Mouse (Mus musculus) forebrain, embryonic 12.5 days (tissue): ENCODE results near the gene Rapgef5. TPM values are rescaled to one million over a fixed set of nuclear protein-coding genes. Genes with fewer than 3 reads are reported as not detected.

Source experiments
- ATAC-seq: fragments of 200-750 bp; cut with Nextera tagmentation; 2 replicates; pipeline ENCODE4 v1.8.0; 2017; ENCODE audit warnings: moderate TSS enrichment; ENCODE audit not compliant: low FRiP score
- H3K27ac ChIP-seq: fragments of 300-500 bp; sonication (generic); 2 replicates; pipeline ENCODE4 v1.5.1; 2016; ENCODE audit warnings: mild to moderate bottlenecking
- H3K27me3 ChIP-seq: fragments of 300-500 bp; sonication (generic); 2 replicates; pipeline ENCODE4 v1.6.1; 2016; ENCODE audit warnings: mild to moderate bottlenecking
- H3K36me3 ChIP-seq: fragments of 300-500 bp; sonication (generic); replicated peaks from 2 replicates; pipeline ENCODE4 v1.6.1; 2016; ENCODE audit warnings: mild to moderate bottlenecking
- H3K4me1 ChIP-seq: fragments of 300-500 bp; sonication (generic); 2 replicates; pipeline ENCODE4 v1.6.1; 2016
- H3K4me2 ChIP-seq: fragments of 300-500 bp; sonication (generic); 2 replicates; pipeline ENCODE4 v1.6.1; 2016; ENCODE audit warnings: mild to moderate bottlenecking, moderate library complexity
- H3K4me3 ChIP-seq: fragments of 300-500 bp; sonication (generic); replicated peaks from 2 replicates; pipeline ENCODE4 v1.5.1; 2016; ENCODE audit warnings: mild to moderate bottlenecking
- H3K9ac ChIP-seq: fragments of 300-500 bp; sonication (generic); 2 replicates; pipeline ENCODE4 v1.6.1; 2016; ENCODE audit warnings: mild to moderate bottlenecking
- H3K9me3 ChIP-seq: fragments of 300-500 bp; sonication (generic); 2 replicates; pipeline ENCODE4 v1.6.1; 2016
- WGBS: fragments of 180-500 bp; shearing (Covaris S2); methylation state at CpG from one replicate; pipeline ENCODE4 v1.1.7; 2016; 5-methylcytosine and 5-hydroxymethylcytosine counted together
- polyA plus RNA-seq: library from polyadenylated mRNA; unstranded; fragments of >200 nt; fragmentation: Nextera tagmentation; extraction: Ambion mirVana; gene quantifications from 2 replicates; pipeline ENCODE4 v1.2.1, GENCODE M21; 2016

The Rapgef5 gene
- polyA plus RNA-seq, 1 experiment from 2014 or later = 17.0 TPM

DNA sequence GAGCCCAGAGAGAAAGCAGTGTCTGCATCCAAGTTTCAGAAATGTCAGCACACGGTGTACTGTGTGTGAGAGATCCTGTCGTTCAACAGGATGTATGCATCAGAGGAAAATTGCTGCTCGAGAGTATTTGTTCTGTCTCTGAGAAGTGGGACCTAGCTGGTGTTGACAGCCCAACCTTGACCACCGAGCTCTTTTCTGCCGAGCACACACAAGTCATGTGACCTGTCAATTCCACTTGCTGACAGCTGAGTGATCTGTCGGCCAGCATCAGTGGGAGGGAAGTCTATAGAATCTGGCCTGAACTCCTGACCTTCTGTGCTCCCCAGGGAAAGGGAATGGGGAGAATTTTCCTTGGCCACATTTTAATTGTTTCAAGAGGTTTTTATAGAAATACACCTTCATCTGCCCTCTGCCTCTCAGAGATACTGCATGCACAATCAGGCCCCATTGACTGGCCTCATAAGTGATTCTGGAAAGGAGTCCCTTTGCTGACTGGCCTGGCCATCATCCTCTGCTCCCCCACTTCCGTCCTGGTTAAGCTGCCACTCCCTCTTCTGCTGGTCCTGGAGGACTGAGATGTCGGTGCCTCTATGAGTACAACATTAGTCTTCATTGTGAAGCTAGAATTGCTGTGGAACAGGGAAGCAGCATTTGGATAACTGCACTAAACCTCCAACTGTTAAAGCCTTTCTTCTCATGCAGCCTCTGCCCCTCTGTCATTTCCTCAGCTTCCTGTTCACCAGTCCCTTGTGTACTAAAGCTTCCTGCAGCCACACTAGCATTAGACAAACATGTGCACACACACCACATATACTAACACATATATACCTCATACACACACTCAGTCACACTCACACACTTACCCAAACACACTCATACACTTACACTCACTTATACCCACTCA is 228.6 kb downstream of the Rapgef5 start:
- H3K9ac ChIP-seq = no peak overlapping the region
- no peak overlapping the region for H3K4me2 ChIP-seq
- 0 out of 2 replicates have a peak overlapping the region, but pooled peaks have one; percentile 21 for H3K27ac ChIP-seq
- no peaks in the 10 kb centered on the region for H3K9me3 ChIP-seq
- no peak for ATAC-seq
- WGBS = 35% methylated on average over 8 of the region's 8 CpGs
- H3K4me1 ChIP-seq = peaks cover 13% of the 10 kb centered on the region; the same call in 1 of the 2 replicates
- H3K36me3 ChIP-seq = no peaks in the 10 kb centered on the region; the same call in 1 of the 2 replicates
- no peak overlapping the region for H3K4me3 ChIP-seq
- H3K27me3 ChIP-seq = peaks cover 5% of the 10 kb centered on the region; the same call in 1 of the 2 replicates

DNA sequence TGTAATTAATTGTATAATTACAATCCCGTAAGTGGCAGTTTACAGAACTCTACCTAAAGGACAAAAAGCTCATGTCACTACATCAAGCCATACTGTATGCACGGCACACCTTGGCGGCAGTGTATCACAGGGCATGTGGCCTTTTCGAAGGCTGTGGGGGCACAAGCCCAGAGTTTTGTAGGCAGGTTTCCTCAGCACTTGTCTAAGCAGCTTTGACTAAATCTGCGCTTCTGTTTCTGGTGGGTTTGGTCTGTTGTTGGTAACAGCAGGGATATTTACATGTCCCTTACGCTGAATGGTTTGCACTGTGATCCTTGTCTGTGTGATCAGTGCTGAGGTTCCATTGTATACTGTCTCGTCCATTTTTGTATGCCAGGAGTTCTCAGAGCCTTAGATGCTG is 230.3 kb downstream of the Rapgef5 start:
- Histone ChIP-seq H3K9ac (no peak overlapping the region), H3K4me2 (no peak overlapping the region), H3K36me3 (no peaks in the 10 kb centered on the region; the same call in 1 of the 2 replicates), H3K27ac (no peak overlapping the region), H3K4me1 (peaks cover 27% of the 10 kb centered on the region), H3K27me3 (peaks cover 5% of the 10 kb centered on the region; the same call in 1 of the 2 replicates), H3K9me3 (no peaks in the 10 kb centered on the region), H3K4me3 (no peak overlapping the region)
- 87% methylated on average over 7 of the region's 7 CpGs for WGBS
- no peak for ATAC-seq

DNA sequence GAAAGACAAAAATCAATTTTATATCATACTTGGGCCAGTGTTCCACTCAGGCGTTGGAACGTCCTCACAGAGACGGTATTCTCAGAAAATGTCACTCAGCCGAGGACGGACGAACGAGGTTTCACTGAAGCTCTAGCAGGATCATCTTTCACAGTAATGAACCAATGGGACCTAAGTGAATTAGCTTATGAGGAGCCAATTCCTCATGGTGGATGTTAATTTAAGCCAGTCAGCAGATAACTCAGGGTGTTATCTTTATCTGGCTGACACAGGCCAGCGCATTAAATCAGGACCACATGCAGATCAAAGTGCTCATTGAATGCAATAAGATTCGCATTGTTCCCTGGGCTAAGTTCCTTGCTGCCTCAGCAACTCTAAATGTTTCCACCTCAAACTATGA is 234.8 kb downstream of the Rapgef5 start:
- no peak overlapping the region for H3K9ac ChIP-seq
- H3K36me3 ChIP-seq = no peaks in the 10 kb centered on the region; the same call in 1 of the 2 replicates
- peaks cover 27% of the 10 kb centered on the region for H3K4me1 ChIP-seq
- peak overlapping the region; percentile 37 for H3K4me2 ChIP-seq
- ATAC-seq = peak; percentile 30
- H3K27ac ChIP-seq = peak overlapping the region; percentile 76
- H3K27me3 ChIP-seq = peaks cover 9% of the 10 kb centered on the region
- 26% methylated on average over 9 of the region's 9 CpGs for WGBS
- no peaks in the 10 kb centered on the region for H3K9me3 ChIP-seq
- H3K4me3 ChIP-seq = 0 out of 2 replicates have a peak overlapping the region, but pooled peaks have one; percentile 1

DNA sequence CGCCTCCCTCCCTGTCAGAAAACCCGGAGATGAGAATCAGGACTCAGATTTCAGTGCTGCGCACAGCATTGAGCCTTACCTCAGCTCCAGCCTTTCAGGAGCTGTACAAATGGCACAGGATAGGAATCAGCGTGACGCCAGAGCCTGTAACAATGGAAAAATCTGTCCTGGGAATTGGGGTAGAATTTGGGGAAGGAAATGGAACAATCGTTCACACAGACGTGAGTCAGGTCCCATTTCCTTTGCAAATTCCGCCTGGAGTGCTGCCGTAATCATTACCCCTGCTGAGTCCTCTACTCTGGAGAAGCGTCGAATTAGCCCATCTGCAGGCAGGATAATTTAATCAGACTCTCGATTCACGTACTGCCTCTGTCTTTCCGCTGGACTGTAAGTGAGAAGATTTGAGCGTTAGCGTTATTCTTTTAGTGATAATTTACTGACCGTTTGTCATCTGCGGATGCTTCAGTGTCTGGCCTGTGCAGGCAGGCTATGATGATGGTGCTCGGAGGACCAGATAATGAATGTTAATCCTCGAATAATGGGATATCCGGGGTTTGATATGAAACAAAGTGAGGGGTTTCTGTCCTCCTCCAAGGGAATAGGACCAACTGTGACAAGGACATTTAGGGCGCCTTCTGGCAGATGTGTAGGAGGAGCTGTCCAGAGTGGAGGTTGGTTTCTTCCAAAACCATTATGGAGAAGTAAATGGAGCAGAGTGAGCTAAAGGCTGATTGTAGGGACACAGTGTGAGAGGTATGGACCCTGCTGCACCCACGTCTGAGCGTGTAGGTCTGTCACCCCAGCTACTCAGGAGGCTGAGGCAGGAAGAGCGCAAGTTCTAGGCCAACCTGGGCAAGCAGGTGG is 235.5 kb downstream of the Rapgef5 start:
- ATAC-seq = peak; percentile 65
- H3K4me3 ChIP-seq = 0 out of 2 replicates have a peak overlapping the region, but pooled peaks have one; percentile 1
- WGBS = 19% methylated on average over 25 of the region's 25 CpGs

DNA sequence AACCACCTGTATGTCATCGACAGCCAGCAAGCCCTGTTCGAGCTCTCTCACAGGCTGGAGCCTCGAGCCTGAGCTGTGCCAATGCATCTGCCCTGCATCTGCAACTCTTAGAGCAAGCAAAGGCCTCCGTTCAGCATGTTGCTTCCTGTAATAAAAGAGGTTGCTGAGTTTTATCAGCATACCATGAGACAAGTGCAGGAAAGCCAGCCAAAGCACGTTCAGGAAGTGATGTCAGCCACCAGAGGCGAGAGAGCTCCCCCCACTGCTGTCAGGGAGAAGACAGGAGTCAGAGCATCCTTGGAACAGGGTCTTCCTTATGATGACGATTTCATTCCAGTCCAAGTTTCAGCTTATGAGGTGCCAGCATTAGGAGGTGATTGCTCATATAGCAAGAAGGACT is 239.7 kb downstream of the Rapgef5 start:
- Histone ChIP-seq H3K4me3 (no peak overlapping the region), H3K4me2 (no peak overlapping the region), H3K36me3 (no peaks in the 10 kb centered on the region; the same call in 1 of the 2 replicates), H3K9me3 (no peaks in the 10 kb centered on the region), H3K27ac (no peak overlapping the region), H3K9ac (no peak overlapping the region), H3K4me1 (peaks cover 18% of the 10 kb centered on the region), H3K27me3 (peaks cover 8% of the 10 kb centered on the region; the same call in 1 of the 2 replicates)
- 77% methylated on average over 7 of the region's 7 CpGs for WGBS
- no peak for ATAC-seq

More for the DNA sequence above, 235.5 kb downstream of the Rapgef5 start:
- Histone ChIP-seq H3K9me3 (no peaks in the 10 kb centered on the region), H3K4me2 (peak overlapping the region; percentile 37), H3K4me1 (peaks cover 27% of the 10 kb centered on the region), H3K27ac (peak overlapping the region; percentile 76), H3K9ac (no peak overlapping the region), H3K36me3 (no peaks in the 10 kb centered on the region; the same call in none of the 2 replicates), H3K27me3 (peaks cover 9% of the 10 kb centered on the region)

DNA sequence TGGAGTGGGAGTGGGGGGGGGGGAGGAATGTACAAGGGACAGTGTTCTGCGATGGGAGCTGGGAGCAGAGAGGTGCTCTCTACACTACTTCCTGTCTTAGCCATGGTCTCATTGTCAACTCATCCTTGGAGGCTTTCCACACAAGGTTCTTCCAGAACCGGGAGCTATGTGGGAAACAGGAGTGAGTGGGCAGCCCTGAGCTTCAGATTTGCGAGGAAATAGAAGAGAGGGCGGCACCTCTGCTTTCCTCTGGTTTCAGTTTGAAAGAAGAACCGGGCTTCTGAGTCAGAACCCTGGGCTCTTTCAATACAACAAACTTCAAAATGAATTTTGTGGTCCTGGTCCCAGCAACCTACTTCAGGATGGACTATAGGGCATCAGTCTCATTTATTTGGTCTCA is 244.1 kb downstream of the Rapgef5 start:
- Histone ChIP-seq H3K9ac (no peak overlapping the region), H3K27me3 (0 out of 2 replicates have a peak, but pooled peaks cover 4% of the 10 kb centered on the region), H3K4me1 (peaks cover 5% of the 10 kb centered on the region), H3K4me3 (no peak overlapping the region), H3K9me3 (no peaks in the 10 kb centered on the region), H3K4me2 (no peak overlapping the region), H3K36me3 (no peaks in the 10 kb centered on the region; the same call in 1 of the 2 replicates), H3K27ac (no peak overlapping the region)
- no peak for ATAC-seq
- 82% methylated on average over 5 of the region's 5 CpGs for WGBS

DNA sequence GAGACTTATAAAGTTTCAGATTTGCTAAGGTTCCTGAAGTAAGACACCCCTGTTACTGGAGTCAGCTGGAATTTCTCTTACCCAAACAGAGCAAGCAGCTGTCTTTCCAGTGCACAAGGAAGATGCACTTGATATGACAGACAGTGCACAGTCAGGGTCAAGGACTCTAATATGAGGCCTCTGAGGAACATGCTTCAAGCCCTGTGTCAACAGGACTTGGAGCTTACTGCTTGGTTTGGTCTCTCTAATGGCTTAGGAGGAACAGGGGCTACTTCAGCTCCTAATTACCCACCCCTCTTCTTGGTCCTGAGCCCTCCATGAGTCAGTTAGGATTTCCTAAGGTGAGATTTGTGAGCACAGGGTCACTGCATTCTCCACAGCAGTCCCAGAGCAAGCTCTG is 244.6 kb downstream of the Rapgef5 start:
- Histone ChIP-seq H3K9me3 (no peaks in the 10 kb centered on the region), H3K4me3 (no peak overlapping the region), H3K27ac (no peak overlapping the region), H3K4me2 (no peak overlapping the region), H3K36me3 (no peaks in the 10 kb centered on the region; the same call in 1 of the 2 replicates), H3K4me1 (peaks cover 5% of the 10 kb centered on the region), H3K27me3 (0 out of 2 replicates have a peak, but pooled peaks cover 4% of the 10 kb centered on the region), H3K9ac (no peak overlapping the region)
- no peak for ATAC-seq

DNA sequence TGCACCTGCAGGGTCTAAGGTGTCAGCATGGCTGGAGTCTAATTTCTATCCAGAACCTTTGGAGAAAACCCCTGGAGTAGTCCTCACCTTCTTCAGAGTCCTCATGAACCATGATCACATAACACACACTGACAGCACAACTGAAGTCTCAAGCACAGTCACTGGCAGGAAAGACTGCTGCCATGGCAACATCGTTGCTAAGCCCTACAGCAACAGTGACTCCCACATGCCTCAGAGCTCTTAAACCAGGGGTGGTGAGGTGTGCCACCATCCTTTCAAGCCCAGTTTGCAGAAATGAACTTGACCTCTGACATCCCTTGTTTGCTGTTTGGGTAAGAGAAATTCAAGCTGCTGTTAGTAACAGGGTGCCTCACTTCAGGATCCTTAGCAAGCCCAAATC is 245.4 kb downstream of the Rapgef5 start:
- ATAC-seq = no peak
- Histone ChIP-seq H3K4me2 (no peak overlapping the region), H3K9me3 (no peaks in the 10 kb centered on the region), H3K27ac (no peak overlapping the region), H3K36me3 (no peaks in the 10 kb centered on the region; the same call in 1 of the 2 replicates), H3K9ac (no peak overlapping the region), H3K27me3 (peaks cover 11% of the 10 kb centered on the region; the same call in 1 of the 2 replicates), H3K4me1 (peaks cover 5% of the 10 kb centered on the region), H3K4me3 (no peak overlapping the region)
- 55% methylated on average over 1 of the region's 1 CpGs for WGBS

DNA sequence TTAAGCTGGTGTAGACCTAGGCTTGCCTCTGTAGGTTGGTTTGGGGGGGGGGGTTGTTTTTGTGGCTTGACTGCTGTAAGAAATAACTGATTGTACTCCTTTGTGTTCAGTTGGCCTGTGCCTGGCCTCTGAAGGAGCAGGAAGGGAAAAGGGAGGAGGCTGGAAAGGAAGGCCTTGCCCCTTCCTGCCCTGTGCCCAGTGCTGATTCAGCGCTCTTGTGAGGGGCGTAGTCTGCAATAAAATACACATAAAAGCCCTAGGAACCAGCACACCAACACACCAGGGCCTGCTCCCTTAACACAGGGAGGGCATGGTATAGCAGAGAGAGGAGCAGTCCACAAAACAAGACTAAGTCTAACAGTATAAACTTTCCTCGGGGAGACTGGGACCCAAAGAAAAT is 247.0 kb downstream of the Rapgef5 start:
- Histone ChIP-seq H3K9me3 (no peaks in the 10 kb centered on the region), H3K36me3 (no peaks in the 10 kb centered on the region), H3K27ac (no peak overlapping the region), H3K4me3 (no peak overlapping the region), H3K4me1 (peaks cover 5% of the 10 kb centered on the region), H3K4me2 (no peak overlapping the region), H3K27me3 (peaks cover 11% of the 10 kb centered on the region; the same call in 1 of the 2 replicates), H3K9ac (no peak overlapping the region)
- no peak for ATAC-seq
- WGBS = 81% methylated on average over 3 of the region's 3 CpGs

DNA sequence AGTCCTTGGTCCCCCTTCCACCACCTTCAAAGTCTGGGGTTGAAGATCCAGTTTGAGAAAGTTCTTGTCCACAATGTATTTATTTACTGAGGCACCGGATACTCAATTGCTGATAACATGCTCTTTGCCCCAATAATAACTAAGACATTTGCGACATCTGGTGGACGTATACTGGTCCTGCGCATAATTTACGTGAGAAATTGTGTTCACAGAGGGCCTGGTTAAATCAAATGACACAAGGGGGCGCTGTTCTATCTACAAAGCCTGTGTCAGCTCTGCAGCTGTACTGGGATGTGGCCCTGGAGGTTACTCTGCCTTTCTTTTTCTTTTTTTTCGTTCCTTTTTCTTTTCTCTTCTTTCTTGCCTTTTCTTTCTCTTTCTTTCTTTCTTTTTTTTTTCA is 248.6 kb downstream of the Rapgef5 start:
- no peak overlapping the region for H3K27ac ChIP-seq
- 7% methylated on average over 7 of the region's 7 CpGs for WGBS
- peaks cover 10% of the 10 kb centered on the region; the same call in 1 of the 2 replicates for H3K27me3 ChIP-seq
- H3K36me3 ChIP-seq = no peaks in the 10 kb centered on the region
- ATAC-seq = peak; percentile 54
- no peak overlapping the region for H3K4me3 ChIP-seq
- H3K9me3 ChIP-seq = no peaks in the 10 kb centered on the region
- H3K9ac ChIP-seq = no peak overlapping the region
- H3K4me1 ChIP-seq = peaks cover 5% of the 10 kb centered on the region
- H3K4me2 ChIP-seq = no peak overlapping the region

DNA sequence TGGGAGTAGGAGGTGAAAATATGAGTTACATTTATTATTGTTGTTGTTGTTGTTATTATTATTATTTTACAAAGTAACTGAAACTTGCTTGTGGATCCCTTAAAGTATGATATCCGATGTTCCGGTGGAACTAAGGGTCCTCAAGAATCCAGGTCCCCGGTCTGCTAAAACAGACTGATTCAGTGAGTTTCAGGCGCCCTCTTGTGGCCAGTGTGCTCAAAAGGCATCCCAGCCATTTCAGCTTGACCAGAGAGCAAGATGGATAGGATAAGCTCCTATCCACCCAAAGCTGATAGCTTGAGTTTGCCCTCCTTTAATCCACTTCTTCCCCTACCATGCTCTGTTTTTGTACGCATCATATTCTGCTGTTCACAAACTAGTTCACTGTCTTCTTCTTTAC is 252.8 kb downstream of the Rapgef5 start:
- WGBS = 8% methylated on average over 5 of the region's 5 CpGs
- Histone ChIP-seq H3K36me3 (no peaks in the 10 kb centered on the region), H3K4me2 (no peak overlapping the region), H3K4me1 (no peaks in the 10 kb centered on the region), H3K27me3 (peaks cover 25% of the 10 kb centered on the region), H3K9ac (no peak overlapping the region), H3K27ac (no peak overlapping the region), H3K4me3 (no peak overlapping the region), H3K9me3 (no peaks in the 10 kb centered on the region)
- no peak; the same call in 1 of the 2 replicates for ATAC-seq

DNA sequence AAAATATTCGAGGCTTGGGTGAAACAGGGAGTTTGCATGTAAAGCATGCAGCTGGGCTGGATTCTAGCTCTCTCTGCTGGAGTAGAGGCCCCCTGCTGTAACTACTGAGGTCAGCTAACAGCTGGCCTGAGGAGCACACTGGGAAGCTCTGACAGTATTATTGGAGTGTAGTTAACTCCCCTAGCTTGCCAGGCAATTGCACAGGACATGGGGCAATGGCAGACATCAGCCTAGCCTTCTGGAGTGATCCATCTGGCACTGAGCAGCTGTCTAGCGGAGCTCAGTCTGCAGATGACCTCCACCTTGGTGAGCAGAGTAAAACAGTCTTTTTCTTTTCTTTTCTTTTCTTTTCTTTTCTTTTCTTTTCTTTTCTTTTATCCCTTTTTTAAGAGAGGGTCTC is 253.9 kb downstream of the Rapgef5 start:
- 44% methylated on average over 2 of the region's 2 CpGs for WGBS
- H3K36me3 ChIP-seq = no peaks in the 10 kb centered on the region
- H3K9ac ChIP-seq = no peak overlapping the region

More for the DNA sequence above, 253.9 kb downstream of the Rapgef5 start:
- Histone ChIP-seq H3K9me3 (no peaks in the 10 kb centered on the region), H3K27ac (no peak overlapping the region), H3K4me3 (no peak overlapping the region), H3K4me1 (no peaks in the 10 kb centered on the region), H3K4me2 (no peak overlapping the region), H3K27me3 (peaks cover 25% of the 10 kb centered on the region)
- ATAC-seq = no peak
